Mouse (Mus musculus) myocyte (in vitro differentiated cells): Measurements from ENCODE around the gene Asic2.

ENCODE experiments used
- CEBPB ChIP-seq: IDR thresholded peaks from 2 replicates; pipeline ENCODE4 v1.6.1; 2011; ENCODE audit warnings: mild to moderate bottlenecking, moderate library complexity; ENCODE audit not compliant: poor library complexity, insufficient read depth, severe bottlenecking
- E2F4 ChIP-seq: IDR thresholded peaks from one replicate; pipeline ENCODE4 v1.6.1; 2011; ENCODE audit warnings: mild to moderate bottlenecking, control low read depth, moderate library complexity; ENCODE audit not compliant: insufficient read depth
- MAX ChIP-seq: IDR thresholded peaks from one replicate; pipeline ENCODE4 v1.6.1; 2011; ENCODE audit warnings: low read depth, mild to moderate bottlenecking, control low read depth
- MYOG ChIP-seq, 3 experiments: IDR thresholded peaks; one replicate each; pipeline ENCODE4 v1.6.1; 2011; ENCODE audit warnings: control low read depth in 2 of 3, low read depth in 2 of 3, mild to moderate bottlenecking in 2 of 3; ENCODE audit not compliant: insufficient read length in 2 of 3, control insufficient read depth in 1 of 3, insufficient read depth in 1 of 3
- POLR2A ChIP-seq: IDR thresholded peaks from one replicate; pipeline ENCODE4 v1.6.1; 2011; ENCODE audit warnings: low read depth, mild to moderate bottlenecking, control low read depth, moderate library complexity; ENCODE audit not compliant: insufficient read length
- POLR2AphosphoS2 ChIP-seq: IDR thresholded peaks from one replicate; pipeline ENCODE4 v1.6.1; 2011; ENCODE audit warnings: low read depth, control low read depth; ENCODE audit not compliant: insufficient read length
- REST ChIP-seq: IDR thresholded peaks from one replicate; pipeline ENCODE4 v1.6.1; 2011; ENCODE audit warnings: mild to moderate bottlenecking, control low read depth, moderate library complexity; ENCODE audit not compliant: insufficient read depth, insufficient read length
- TCF12 ChIP-seq: IDR thresholded peaks from one replicate; pipeline ENCODE4 v1.6.1; 2011; ENCODE audit warnings: mild to moderate bottlenecking, control low read depth; ENCODE audit not compliant: poor library complexity, insufficient read depth, severe bottlenecking

DNA sequence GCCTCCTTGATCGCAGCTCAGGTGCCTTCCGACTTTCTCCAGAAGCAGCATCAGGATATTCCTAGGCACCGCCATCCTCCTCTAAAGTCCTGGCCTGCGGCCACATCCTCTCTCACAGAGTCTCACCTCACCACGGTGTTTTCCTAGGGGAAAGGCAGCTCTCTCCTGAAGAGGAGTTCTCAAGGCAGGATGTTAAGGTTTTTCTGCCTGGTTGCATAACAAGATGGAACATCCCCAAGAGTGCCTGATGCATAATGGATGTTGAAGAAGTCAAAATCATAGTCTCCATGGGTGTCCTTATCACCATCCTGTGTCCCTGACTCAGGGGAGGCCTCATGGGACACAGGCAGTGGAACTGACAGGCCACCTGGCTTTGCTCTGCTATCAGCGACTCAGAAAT lies 1060.4 kb downstream of the Asic2 start:
- TF ChIP-seq MAX (no peak), POLR2A (no peak), REST (no peak), E2F4 (no peak), POLR2AphosphoS2 (no peak), TCF12 (no peak), CEBPB (no peak), MYOG (IDR thresholded peaks at IDR 0.05; ENCODE audit: control insufficient read depth in 1 of 3, insufficient read depth in 1 of 3, insufficient read length in 2 of 3, low read depth in 2 of 3) (no peak)
